In genomic region chr1:187770234-187770633, GRCm38 (mm10) we compare ENCODE assay signal across 15 mouse cellular contexts.
"Had no signal": no experiment of that assay in that cellular context is flagged by ENCODE, and none has a peak within 500 bp of the region (broad histone marks: within the 10 kb centered on the region; RNA-seq: fewer than 3 reads in every experiment).

No protein-coding gene starts in this region.

- H3K4me3 ChIP-seq: intestine, embryonic 15.5 days; limb, embryonic 12.5 days; liver, embryonic 15.5 days; midbrain, embryonic 10.5 days; myocyte; neural tube, embryonic 15.5 days had no signal

- H3K9ac ChIP-seq: intestine, embryonic 15.5 days; limb, embryonic 12.5 days; liver, embryonic 15.5 days; neural tube, embryonic 15.5 days had no signal

- H3K27me3 ChIP-seq: intestine, embryonic 15.5 days; limb, embryonic 12.5 days; liver, embryonic 15.5 days; neural tube, embryonic 15.5 days had no signal

- ATAC-seq: intestine, embryonic 15.5 days; lung, postnatal 0 days had no signal

- H3K4me2 ChIP-seq: intestine, embryonic 15.5 days; limb, embryonic 12.5 days; liver, embryonic 11.5 days; liver, embryonic 15.5 days; neural tube, embryonic 15.5 days had no signal

- H3K9me3 ChIP-seq: intestine, embryonic 15.5 days; limb, embryonic 12.5 days; liver, embryonic 15.5 days; midbrain, embryonic 10.5 days; neural tube, embryonic 15.5 days had no signal

- H3K27ac ChIP-seq: intestine, embryonic 15.5 days; limb, embryonic 12.5 days; liver, embryonic 15.5 days; midbrain, embryonic 10.5 days; neural tube, embryonic 15.5 days had no signal

- H3K36me3 ChIP-seq: intestine, embryonic 15.5 days; limb, embryonic 12.5 days; liver, embryonic 15.5 days; midbrain, embryonic 10.5 days; neural tube, embryonic 15.5 days had no signal

- DNase-seq: layer of hippocampus, adult 9-11 months; lung, adult 2 months; lung, postnatal 36 days; midbrain, embryonic 14.5 days; right cerebral cortex, adult 18-20 months; right cerebral cortex, postnatal 25 days; thymus, postnatal 14 days had no signal

- H3K4me1 ChIP-seq: intestine, embryonic 15.5 days; limb, embryonic 12.5 days; liver, embryonic 15.5 days; neural tube, embryonic 15.5 days had no signal
